Mouse (Mus musculus) stomach, embryonic 16.5 days (tissue): Measurements from ENCODE around the gene Ing4. TPM values are rescaled to one million over a fixed set of nuclear protein-coding genes. Genes with fewer than 3 reads are reported as not detected.
"Not testable (repeated sequence)": the region's sequence is repeated elsewhere in the genome, so short reads cannot be mapped to it uniquely, and the experiment has no call there.

ENCODE experiments used
- ATAC-seq: fragments of 200-750 bp; cut with Nextera tagmentation; 2 replicates; pipeline ENCODE4 v1.8.0; 2017; ENCODE audit warnings: moderate number of reproducible peaks, moderate TSS enrichment; ENCODE audit not compliant: insufficient read depth, low FRiP score
- H3K27ac ChIP-seq: fragments of 300-500 bp; sonication (generic); 2 replicates; pipeline ENCODE4 v1.5.1; 2014; ENCODE audit warnings: low read length
- H3K27me3 ChIP-seq: fragments of 300-500 bp; sonication (generic); 2 replicates; pipeline ENCODE4 v1.6.1; 2014; ENCODE audit warnings: low read length, control low read depth, mixed read lengths; ENCODE audit not compliant: control insufficient read depth, insufficient read depth
- H3K36me3 ChIP-seq: fragments of 300-500 bp; sonication (generic); 2 replicates; pipeline ENCODE4 v1.6.1; 2014; ENCODE audit warnings: low read length; ENCODE audit not compliant: control insufficient read depth, insufficient read depth
- H3K4me1 ChIP-seq: fragments of 300-500 bp; sonication (generic); 2 replicates; pipeline ENCODE4 v1.6.1; 2014; ENCODE audit warnings: low read length, control low read depth, mixed read lengths; ENCODE audit not compliant: control insufficient read depth, insufficient read depth
- H3K4me2 ChIP-seq: fragments of 300-500 bp; sonication (generic); 2 replicates; pipeline ENCODE4 v1.6.1; 2014; ENCODE audit warnings: low read depth, low read length, mixed read lengths
- H3K4me3 ChIP-seq: fragments of 300-500 bp; sonication (generic); replicated peaks from 2 replicates; pipeline ENCODE4 v1.5.1; 2014; ENCODE audit warnings: mild to moderate bottlenecking, low read length
- H3K9ac ChIP-seq: fragments of 300-500 bp; sonication (generic); 2 replicates; pipeline ENCODE4 v1.6.1; 2014; ENCODE audit warnings: low read length
- H3K9me3 ChIP-seq: fragments of 300-500 bp; sonication (generic); replicated peaks from 2 replicates; pipeline ENCODE4 v1.6.1; 2016; ENCODE audit warnings: low read length, control low read depth; ENCODE audit not compliant: control insufficient read depth
- WGBS: fragments of 180-500 bp; shearing (Covaris S2); extraction: QIAGEN DNeasy Blood & Tissue Kit; methylation state at CpG from one replicate; pipeline ENCODE4 v1.1.7; 2014; 5-methylcytosine and 5-hydroxymethylcytosine counted together
- polyA plus RNA-seq: library from polyadenylated mRNA; unstranded; fragments of >200 nt; fragmentation: Nextera tagmentation; extraction: Ambion mirVana; gene quantifications from 2 replicates; pipeline ENCODE4 v1.2.1, GENCODE M21; 2015

The Ing4 gene
- polyA plus RNA-seq, 1 experiment from 2014 or later = 115 TPM

- H3K9me3 ChIP-seq = no peaks in the 10 kb centered on the region
- H3K4me3 ChIP-seq = no peak overlapping the region
- H3K27me3 ChIP-seq = no peaks in the 10 kb centered on the region
- no peak for ATAC-seq
- H3K36me3 ChIP-seq = peaks cover 11% of the 10 kb centered on the region; the same call in 1 of the 2 replicates
- no peak overlapping the region for H3K4me2 ChIP-seq
- H3K27ac ChIP-seq = no peak overlapping the region
- WGBS = 56% methylated on average over 5 of the region's 5 CpGs
- H3K9ac ChIP-seq = no peak overlapping the region
- H3K4me1 ChIP-seq = no peaks in the 10 kb centered on the region
Observed at GRCm38 (mm10) chr6:125051237-125051636, 11.7 kb downstream of the Ing4 start.

- Histone ChIP-seq H3K9ac (no peak overlapping the region), H3K4me2 (no peak overlapping the region), H3K4me3 (no peak overlapping the region), H3K27ac (no peak overlapping the region), H3K9me3 (no peaks in the 10 kb centered on the region), H3K27me3 (no peaks in the 10 kb centered on the region), H3K36me3 (no peaks in the 10 kb centered on the region), H3K4me1 (no peaks in the 10 kb centered on the region)
- WGBS = 41% methylated on average over 6 of the region's 6 CpGs
- no peak for ATAC-seq
Observed at GRCm38 (mm10) chr6:125061493-125061892, 21.9 kb downstream of the Ing4 start.

- WGBS = 79% methylated on average over 5 of the region's 5 CpGs
- no peak overlapping the region for H3K9ac ChIP-seq
- H3K27ac ChIP-seq = no peak overlapping the region
- no peaks in the 10 kb centered on the region for H3K4me1 ChIP-seq
- no peaks in the 10 kb centered on the region for H3K36me3 ChIP-seq
- H3K9me3 ChIP-seq = no peaks in the 10 kb centered on the region
- no peak overlapping the region for H3K4me2 ChIP-seq
- H3K4me3 ChIP-seq = no peak overlapping the region
- no peaks in the 10 kb centered on the region for H3K27me3 ChIP-seq
- no peak for ATAC-seq
Observed at GRCm38 (mm10) chr6:125062511-125062910, 23.0 kb downstream of the Ing4 start.

GRCm38 (mm10) chr6:125063906-125064305 lies 24.3 kb downstream of the Ing4 start:
- H3K27me3 ChIP-seq = no peaks in the 10 kb centered on the region
- no peak overlapping the region for H3K27ac ChIP-seq
- H3K9ac ChIP-seq = no peak overlapping the region
- H3K36me3 ChIP-seq = no peaks in the 10 kb centered on the region
- ATAC-seq = no peak
- H3K9me3 ChIP-seq = no peaks in the 10 kb centered on the region
- H3K4me1 ChIP-seq = no peaks in the 10 kb centered on the region
- 66% methylated on average over 6 of the region's 6 CpGs for WGBS
- no peak overlapping the region for H3K4me3 ChIP-seq
- H3K4me2 ChIP-seq = no peak overlapping the region

- H3K27ac ChIP-seq, H3K4me2 ChIP-seq, H3K9ac ChIP-seq, ATAC-seq, H3K9me3 ChIP-seq, H3K27me3 ChIP-seq, H3K36me3 ChIP-seq, H3K4me1 ChIP-seq, H3K4me3 ChIP-seq: not testable (repeated sequence)
- no CpG with 5 or more reads among the region's 1 CpGs for WGBS
Observed at GRCm38 (mm10) chr6:125065223-125065622, 25.7 kb downstream of the Ing4 start.

GRCm38 (mm10) chr6:125067571-125067995 lies 28.0 kb downstream of the Ing4 start, which contains the start of gene Lpar5:
TSS of gene Lpar5 (plus strand) at chr6:125067920.
- 0 out of 2 replicates have a peak, but pooled peaks have one; percentile 27 for ATAC-seq
- no peaks in the 10 kb centered on the region for H3K36me3 ChIP-seq
- peak within 1 kb of the TSS; percentile 13; the same call in 1 of the 2 replicates for H3K4me2 ChIP-seq
- H3K4me3 ChIP-seq = peak within 1 kb of the TSS; percentile 33
- H3K27ac ChIP-seq = peak within 1 kb of the TSS; percentile 39; the same call in 1 of the 2 replicates
- no peaks in the 10 kb centered on the region for H3K27me3 ChIP-seq
- peaks cover 8% of the 10 kb centered on the region; the same call in 1 of the 2 replicates for H3K4me1 ChIP-seq
- 37% methylated on average over 8 of the region's 8 CpGs for WGBS
- peak within 1 kb of the TSS; percentile 50 for H3K9ac ChIP-seq
- no peaks in the 10 kb centered on the region for H3K9me3 ChIP-seq

GRCm38 (mm10) chr6:125071170-125071895 lies 31.8 kb downstream of the Ing4 start:
- Histone ChIP-seq H3K27me3 (no peaks in the 10 kb centered on the region), H3K9ac (0 out of 2 replicates have a peak overlapping the region, but pooled peaks have one; percentile 5), H3K4me1 (peaks cover 11% of the 10 kb centered on the region; the same call in 1 of the 2 replicates), H3K4me2 (peak overlapping the region; percentile 33), H3K36me3 (no peaks in the 10 kb centered on the region), H3K9me3 (no peaks in the 10 kb centered on the region), H3K27ac (peak overlapping the region; percentile 89), H3K4me3 (peak overlapping the region; percentile 17)
- WGBS = 70% methylated on average over 18 of the region's 18 CpGs
- ATAC-seq = peak; percentile 79

GRCm38 (mm10) chr6:125071896-125072279 lies 32.3 kb downstream of the Ing4 start:
- peak; percentile 57 for ATAC-seq
- Histone ChIP-seq H3K36me3 (no peaks in the 10 kb centered on the region), H3K9me3 (no peaks in the 10 kb centered on the region), H3K4me1 (peaks cover 11% of the 10 kb centered on the region; the same call in 1 of the 2 replicates), H3K4me2 (peak overlapping the region; percentile 33), H3K4me3 (0 out of 2 replicates have a peak overlapping the region, but pooled peaks have one; percentile 17), H3K27me3 (no peaks in the 10 kb centered on the region), H3K27ac (peak overlapping the region; percentile 89), H3K9ac (peak overlapping the region; percentile 28; the same call in 1 of the 2 replicates)
- WGBS = 5% methylated on average over 2 of the region's 2 CpGs

- no peak overlapping the region for H3K27ac ChIP-seq
- ATAC-seq = no peak
- H3K4me3 ChIP-seq = no peak overlapping the region
- no peaks in the 10 kb centered on the region for H3K9me3 ChIP-seq
- H3K36me3 ChIP-seq = no peaks in the 10 kb centered on the region
- H3K9ac ChIP-seq = no peak overlapping the region; the same call in 1 of the 2 replicates
- H3K4me1 ChIP-seq = peaks cover 11% of the 10 kb centered on the region; the same call in 1 of the 2 replicates
- WGBS = 57% methylated on average over 8 of the region's 8 CpGs
- H3K4me2 ChIP-seq = no peak overlapping the region
- no peaks in the 10 kb centered on the region for H3K27me3 ChIP-seq
Observed at GRCm38 (mm10) chr6:125073825-125074224, 34.3 kb downstream of the Ing4 start.
